ENCODE assay signal across 35 mouse cellular contexts in genomic region chr5:73743953-73744352, GRCm38 (mm10).
"Had no signal": no experiment of that assay in that cellular context is flagged by ENCODE, and none has a peak within 500 bp of the region (broad histone marks: within the 10 kb centered on the region; RNA-seq: fewer than 3 reads in every experiment).

No protein-coding gene starts in this region.

- ATAC-seq: hindbrain, embryonic 16.5 days; hindbrain, postnatal 0 days; inflammation-experienced regulatory T-cells, adult 6 months; intestine, embryonic 15.5 days; intestine, embryonic 16.5 days; intestine, postnatal 0 days had no signal

- H3K27me3 ChIP-seq: heart, embryonic 15.5 days; hindbrain, embryonic 12.5 days; hindbrain, embryonic 13.5 days; hindbrain, embryonic 15.5 days; intestine, embryonic 15.5 days; kidney, embryonic 15.5 days had no signal

- H3K4me3 ChIP-seq: heart, embryonic 10.5 days; heart, embryonic 12.5 days; heart, embryonic 13.5 days; heart, embryonic 15.5 days; hindbrain, embryonic 10.5 days; hindbrain, embryonic 12.5 days; hindbrain, embryonic 13.5 days; hindbrain, embryonic 15.5 days; intestine, embryonic 15.5 days; kidney, embryonic 15.5 days; layer of hippocampus, adult 2 months had no signal

- H3K4me1 ChIP-seq: heart, embryonic 10.5 days; heart, embryonic 12.5 days; heart, embryonic 13.5 days; heart, embryonic 15.5 days; hindbrain, embryonic 10.5 days; hindbrain, embryonic 12.5 days; hindbrain, embryonic 13.5 days; hindbrain, embryonic 15.5 days; intestine, embryonic 15.5 days; kidney, embryonic 15.5 days had no signal

- H3K36me3 ChIP-seq: heart, embryonic 10.5 days; heart, embryonic 12.5 days; heart, embryonic 13.5 days; heart, embryonic 15.5 days; hindbrain, embryonic 10.5 days; hindbrain, embryonic 12.5 days; hindbrain, embryonic 13.5 days; hindbrain, embryonic 15.5 days; intestine, embryonic 15.5 days; kidney, embryonic 15.5 days had no signal

- H3K9me3 ChIP-seq: heart, embryonic 10.5 days; heart, embryonic 13.5 days; heart, embryonic 15.5 days; hindbrain, embryonic 10.5 days; hindbrain, embryonic 12.5 days; hindbrain, embryonic 13.5 days; hindbrain, embryonic 15.5 days; intestine, embryonic 15.5 days; kidney, embryonic 15.5 days had no signal

- H3K27ac ChIP-seq: heart, embryonic 10.5 days; heart, embryonic 13.5 days; heart, embryonic 15.5 days; hindbrain, embryonic 10.5 days; hindbrain, embryonic 12.5 days; hindbrain, embryonic 13.5 days; hindbrain, embryonic 14.5 days; hindbrain, embryonic 15.5 days; hindbrain, postnatal 0 days; intestine, embryonic 15.5 days; kidney, embryonic 15.5 days; kidney, postnatal 0 days; layer of hippocampus, adult 2 months had no signal

- H3K4me2 ChIP-seq: heart, embryonic 11.5 days; heart, embryonic 12.5 days; heart, embryonic 13.5 days; heart, embryonic 15.5 days; hindbrain, embryonic 12.5 days; hindbrain, embryonic 13.5 days; hindbrain, embryonic 14.5 days; hindbrain, embryonic 15.5 days; intestine, embryonic 15.5 days; kidney, embryonic 15.5 days had no signal

- DNase-seq: heart, postnatal 10 days; heart, postnatal 14 days; heart, postnatal 36 days; heart, postnatal 4 days; kidney, adult 11 months; kidney, adult 18-20 months; kidney, adult 2 months; kidney, adult 8-10 months; kidney, adult 9 months; kidney, postnatal 10 days; kidney, postnatal 14 days; kidney, postnatal 25 days; kidney, postnatal 36 days; kidney, postnatal 4 days; layer of hippocampus, adult 9-11 months; layer of hippocampus, postnatal 36 days had no signal

- H3K9ac ChIP-seq: heart, embryonic 12.5 days; heart, embryonic 13.5 days; heart, embryonic 15.5 days; hindbrain, embryonic 12.5 days; hindbrain, embryonic 13.5 days; hindbrain, embryonic 14.5 days; hindbrain, embryonic 15.5 days; intestine, embryonic 15.5 days; kidney, embryonic 15.5 days had no signal
